Mouse (Mus musculus) CD4-positive, CD25-positive, alpha-beta regulatory T cell, adult 4 months (primary cell): ENCODE results near the gene Pld2. TPM values are rescaled to one million over a fixed set of nuclear protein-coding genes. Genes with fewer than 3 reads are reported as not detected.

Source experiments
- polyA plus RNA-seq, 2 experiments: library from polyadenylated mRNA; unstranded; fragments of 100-300 nt; shearing (Covaris generic); gene quantifications; one replicate each; pipeline ENCODE4 v1.2.1; 2017

The Pld2 gene
- polyA plus RNA-seq, 2 experiments from 2014 or later, result 2.7 to 3.9 TPM

Other genes with a start within 250 kb of the Pld2 start
- not detected for gene Alox12e, start 217.4 kb upstream of the Pld2 start, polyA plus RNA-seq
- gene Alox15, start 188.0 kb upstream of the Pld2 start, polyA plus RNA-seq, result not detected
- gene Pelp1, start 130.0 kb upstream of the Pld2 start, polyA plus RNA-seq, result 1 to 10 TPM; 4.4 to 7.7 TPM
- gene Arrb2, start 107.4 kb upstream of the Pld2 start, polyA plus RNA-seq, result 10 to 100 TPM; 47.0 to 64.1 TPM
- 10 to 100 TPM; 84.3 to 85.7 TPM for gene Med11, start 88.1 kb upstream of the Pld2 start, polyA plus RNA-seq
- gene Zmynd15, start 80.6 kb upstream of the Pld2 start, polyA plus RNA-seq, result not detected
- under 1 TPM; 0.43 to 0.87 TPM for gene Cxcl16, start 80.1 kb upstream of the Pld2 start, polyA plus RNA-seq
- gene Tm4sf5, start 34.8 kb upstream of the Pld2 start, polyA plus RNA-seq, result 1 to 10 TPM in 1 of 2 experiments, under 1 TPM in 1; 1.00 to 2.5 TPM
- gene Vmo1, start 25.4 kb upstream of the Pld2 start, polyA plus RNA-seq, result not detected
- not detected for gene Gltpd2, start 20.9 kb upstream of the Pld2 start, polyA plus RNA-seq
- gene Psmb6, start 14.7 kb upstream of the Pld2 start, polyA plus RNA-seq, result 100 to 1,000 TPM; 378 to 439 TPM
- not detected for gene Gm40193, start 7.1 kb upstream of the Pld2 start, polyA plus RNA-seq
- gene Mink1, start 22.8 kb downstream of the Pld2 start, polyA plus RNA-seq, result 1 to 10 TPM; 5.6 to 8.4 TPM
- under 1 TPM in 1 of 2 experiments, not detected in 1; 0.71 TPM for gene 4930544D05Rik, start 75.8 kb downstream of the Pld2 start, polyA plus RNA-seq
- gene Chrne, start 79.2 kb downstream of the Pld2 start, polyA plus RNA-seq, result 1 to 10 TPM; 1.4 to 2.1 TPM
- under 1 TPM; 0.39 to 0.43 TPM for gene Gp1ba, start 99.1 kb downstream of the Pld2 start, polyA plus RNA-seq
- gene Rnf167, start 107.2 kb downstream of the Pld2 start, polyA plus RNA-seq, result 100 to 1,000 TPM; 389 to 496 TPM
- 100 to 1,000 TPM in 1 of 2 experiments, 10 to 100 TPM in 1; 84.0 to 102 TPM for gene Slc25a11, start 107.4 kb downstream of the Pld2 start, polyA plus RNA-seq
- 1,000 to 10,000 TPM; 2,750 to 3,189 TPM for gene Pfn1, start 114.6 kb downstream of the Pld2 start, polyA plus RNA-seq
- 10 to 100 TPM; 32.6 to 32.7 TPM for gene Eno3, start 117.1 kb downstream of the Pld2 start, polyA plus RNA-seq
- 100 to 1,000 TPM; 126 to 132 TPM for gene Spag7, start 129.4 kb downstream of the Pld2 start, polyA plus RNA-seq
- gene Camta2, start 148.0 kb downstream of the Pld2 start, polyA plus RNA-seq, result 10 to 100 TPM; 12.2 to 15.8 TPM
- 1 to 10 TPM in 1 of 2 experiments, under 1 TPM in 1; 0.30 to 1.2 TPM for gene Inca1, start 160.1 kb downstream of the Pld2 start, polyA plus RNA-seq
- 1 to 10 TPM; 1.0 to 1.1 TPM for gene Kif1c, start 160.5 kb downstream of the Pld2 start, polyA plus RNA-seq
- gene Zfp3, start 224.1 kb downstream of the Pld2 start, polyA plus RNA-seq, result 1 to 10 TPM; 4.0 to 5.3 TPM